Mouse (Mus musculus) hindbrain, embryonic 10.5 days (tissue): ENCODE results near the gene Defb18. TPM values are rescaled to one million over a fixed set of nuclear protein-coding genes. Genes with fewer than 3 reads are reported as not detected.
"Not testable (repeated sequence)": the region's sequence is repeated elsewhere in the genome, so short reads cannot be mapped to it uniquely, and the experiment has no call there.

Experiments used
- DNase-seq: peaks from one replicate; pipeline ENCODE4 v3.0.0-alpha.2; 2017; ENCODE audit warnings: low spot score
- H3K27ac ChIP-seq: fragments of 300-500 bp; sonication (generic); 2 replicates; pipeline ENCODE4 v1.5.1; 2016; ENCODE audit warnings: mild to moderate bottlenecking, moderate library complexity
- H3K27me3 ChIP-seq: fragments of 300-500 bp; sonication (generic); 2 replicates; pipeline ENCODE4 v1.6.1; 2016; ENCODE audit warnings: mild to moderate bottlenecking; ENCODE audit not compliant: poor library complexity, insufficient read depth, severe bottlenecking
- H3K36me3 ChIP-seq: fragments of 300-500 bp; sonication (generic); 2 replicates; pipeline ENCODE4 v1.6.1; 2016; ENCODE audit warnings: mild to moderate bottlenecking, moderate library complexity
- H3K4me1 ChIP-seq: fragments of 300-500 bp; sonication (generic); replicated peaks from 2 replicates; pipeline ENCODE4 v1.6.1; 2016; ENCODE audit warnings: mild to moderate bottlenecking
- H3K4me3 ChIP-seq: fragments of 300-500 bp; sonication (generic); 2 replicates; pipeline ENCODE4 v1.5.1; 2016; ENCODE audit warnings: mild to moderate bottlenecking, moderate library complexity
- H3K9me3 ChIP-seq: fragments of 300-500 bp; sonication (generic); 2 replicates; pipeline ENCODE4 v1.6.1; 2016; ENCODE audit warnings: mild to moderate bottlenecking, moderate library complexity
- WGBS: fragments of 180-500 bp; shearing (Covaris S2); methylation state at CpG from one replicate; pipeline ENCODE4 v1.1.7; 2016; 5-methylcytosine and 5-hydroxymethylcytosine counted together
- polyA plus RNA-seq: library from polyadenylated mRNA; unstranded; fragments of >200 nt; fragmentation: Nextera tagmentation; extraction: Ambion mirVana; gene quantifications from 2 replicates; pipeline ENCODE4 v1.2.1, GENCODE M21; 2016

Gene Defb18
- not detected in 2 replicates for polyA plus RNA-seq

GRCm38 (mm10) chr1:18237343-18237742, at the start of gene Defb18:
TSS of gene Defb18 (minus strand) at chr1:18237443.
- H3K27ac ChIP-seq: no peak within 1 kb of the TSS
- H3K27me3 ChIP-seq: no peaks in the 10 kb centered on the region
- no peaks in the 10 kb centered on the region for H3K9me3 ChIP-seq
- H3K36me3 ChIP-seq: no peaks in the 10 kb centered on the region
- DNase-seq: no peak
- H3K4me1 ChIP-seq: no peaks in the 10 kb centered on the region
- WGBS: 86% methylated on average over 1 of the region's 1 CpGs
- H3K4me3 ChIP-seq: no peak within 1 kb of the TSS

- H3K27ac ChIP-seq: no peak overlapping the region
- H3K4me1 ChIP-seq: no peaks in the 10 kb centered on the region
- WGBS: 93% methylated on average over 4 of the region's 4 CpGs
- H3K9me3 ChIP-seq: no peaks in the 10 kb centered on the region
- no peaks in the 10 kb centered on the region for H3K36me3 ChIP-seq
- H3K4me3 ChIP-seq: no peak overlapping the region
- no peak for DNase-seq
- H3K27me3 ChIP-seq: no peaks in the 10 kb centered on the region
Observed at GRCm38 (mm10) chr1:18271095-18271494, 33.9 kb upstream of the Defb18 start.

- Histone ChIP-seq H3K36me3 (no peaks in the 10 kb centered on the region), H3K4me3 (no peak overlapping the region), H3K27ac (no peak overlapping the region), H3K9me3 (no peaks in the 10 kb centered on the region), H3K27me3 (no peaks in the 10 kb centered on the region), H3K4me1 (no peaks in the 10 kb centered on the region)
- 61% methylated on average over 5 of the region's 5 CpGs for WGBS
- no peak for DNase-seq
Observed at GRCm38 (mm10) chr1:18268845-18269244, 31.6 kb upstream of the Defb18 start.

- Histone ChIP-seq H3K9me3 (no peaks in the 10 kb centered on the region), H3K4me3 (no peak within 1 kb of the TSS), H3K4me1 (no peaks in the 10 kb centered on the region), H3K27me3 (no peaks in the 10 kb centered on the region), H3K36me3 (no peaks in the 10 kb centered on the region), H3K27ac (no peak within 1 kb of the TSS)
- DNase-seq: no peak
Observed at GRCm38 (mm10) chr1:18265038-18265437, 27.8 kb upstream of the Defb18 start, which contains the start of gene Defb41. TSS of gene Defb41 (minus strand) at chr1:18265138.

GRCm38 (mm10) chr1:18245801-18246580, 8.7 kb upstream of the Defb18 start:
- H3K9me3 ChIP-seq: not testable (repeated sequence)
- 92% methylated on average over 9 of the region's 9 CpGs for WGBS

GRCm38 (mm10) chr1:18223385-18223945, 13.8 kb downstream of the Defb18 start:
- Histone ChIP-seq H3K4me1 (no peaks in the 10 kb centered on the region), H3K9me3 (no peaks in the 10 kb centered on the region), H3K36me3 (no peaks in the 10 kb centered on the region), H3K27me3 (no peaks in the 10 kb centered on the region), H3K4me3 (no peak overlapping the region), H3K27ac (no peak overlapping the region)
- 34% methylated on average over 3 of the region's 3 CpGs for WGBS
- DNase-seq: no peak

More at GRCm38 (mm10) chr1:18245801-18246580, 8.7 kb upstream of the Defb18 start:
- not testable (repeated sequence) for H3K4me1 ChIP-seq, H3K27me3 ChIP-seq, H3K36me3 ChIP-seq, DNase-seq, H3K27ac ChIP-seq, H3K4me3 ChIP-seq

GRCm38 (mm10) chr1:18191719-18192118, 45.5 kb downstream of the Defb18 start:
- Histone ChIP-seq H3K9me3 (no peaks in the 10 kb centered on the region), H3K27ac (no peak overlapping the region)
- 57% methylated on average over 4 of the region's 4 CpGs for WGBS

GRCm38 (mm10) chr1:18190714-18191712, 46.2 kb downstream of the Defb18 start:
- DNase-seq: no peak
- Histone ChIP-seq H3K4me1 (no peaks in the 10 kb centered on the region), H3K27ac (no peak overlapping the region), H3K9me3 (no peaks in the 10 kb centered on the region), H3K36me3 (no peaks in the 10 kb centered on the region), H3K27me3 (no peaks in the 10 kb centered on the region), H3K4me3 (no peak overlapping the region)
- WGBS: 12% methylated on average over 1 of the region's 1 CpGs

More at GRCm38 (mm10) chr1:18191719-18192118, 45.5 kb downstream of the Defb18 start:
- Histone ChIP-seq H3K36me3 (no peaks in the 10 kb centered on the region), H3K4me1 (no peaks in the 10 kb centered on the region), H3K27me3 (no peaks in the 10 kb centered on the region), H3K4me3 (no peak overlapping the region)
- no peak for DNase-seq

Other genes starting within 250 kb of the Defb18 start
- gene Crisp4, start 91.5 kb downstream of the Defb18 start, polyA plus RNA-seq: not detected in 2 replicates
- not detected in 2 replicates for gene Defb41, start 27.7 kb upstream of the Defb18 start, polyA plus RNA-seq